28 mouse cellular contexts compared by ENCODE assay signal in the genomic region with DNA sequence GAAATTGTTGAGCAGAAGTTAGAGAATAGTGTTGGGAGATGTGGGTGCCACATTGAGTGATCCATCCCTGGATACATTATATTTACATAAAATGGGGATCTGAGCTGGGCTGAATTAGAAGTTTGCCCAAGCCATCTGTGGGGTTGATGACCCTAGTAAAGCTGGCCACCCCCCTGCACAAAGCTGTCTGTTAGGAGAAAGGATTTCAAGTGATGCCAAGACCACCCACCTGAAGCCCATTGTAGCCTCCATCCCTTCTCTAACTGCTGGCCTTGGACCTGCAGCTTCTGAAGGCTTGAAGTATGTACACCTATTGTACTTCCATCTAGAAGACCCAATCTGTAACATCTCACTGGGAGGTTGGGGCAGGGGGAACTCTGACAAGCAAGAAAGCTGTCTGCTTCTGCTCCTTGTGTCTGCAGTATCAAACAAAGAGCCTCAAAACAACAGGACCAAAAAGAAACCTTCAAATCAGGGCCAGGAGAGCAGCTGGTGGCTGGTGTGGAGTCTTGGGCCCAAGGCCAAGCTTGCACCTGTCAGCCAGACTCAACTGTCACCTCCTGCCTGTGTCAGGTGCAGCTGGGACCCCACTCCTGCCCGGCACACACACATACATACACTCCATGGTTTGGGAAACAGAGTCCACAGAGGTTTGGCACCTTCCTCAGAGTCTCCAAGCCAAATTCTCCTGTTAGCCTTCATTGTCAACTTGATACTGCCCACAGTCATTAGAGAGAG.
A peak's percentile ranks its signal among the peaks of the same experiment; 100 is the strongest.
DNase-seq lines count a peak whose midpoint lies in the region; ATAC-seq and TF ChIP-seq lines count a peak whose summit lies in the region.
"Had no signal": no experiment of that assay in that cellular context is flagged by ENCODE, and none has a peak within 500 bp of the region (broad histone marks: within the 10 kb centered on the region; RNA-seq: fewer than 3 reads in every experiment).

No protein-coding gene starts in this region.

- ATAC-seq in hindbrain, postnatal 0 days, result peak; percentile 52
- no peak for ATAC-seq in hindbrain, embryonic 14.5 days (ENCODE audit: low FRiP score)
- no peak for ATAC-seq in midbrain, embryonic 11.5 days (ENCODE audit: low FRiP score)
- ATAC-seq in midbrain, embryonic 16.5 days, result no peak
- ATAC-seq: activated CD4-positive, CD25-positive, alpha-beta regulatory T cell, adult 4 months; CD4-positive, CD25-positive, alpha-beta regulatory T cell, adult 4 months; forebrain, embryonic 14.5 days; forebrain, postnatal 0 days; Patski had no signal

- WGBS in hindbrain, postnatal 0 days, result 46% methylated on average over 1 of the region's 1 CpGs
- 55% methylated on average over 1 of the region's 1 CpGs for WGBS in hindbrain, embryonic 14.5 days
- 78% methylated on average over 1 of the region's 1 CpGs for WGBS in midbrain, embryonic 11.5 days
- WGBS in midbrain, embryonic 16.5 days, result 68% methylated on average over 1 of the region's 1 CpGs

- no peak overlapping the region for H3K4me3 ChIP-seq in hindbrain, postnatal 0 days (ENCODE audit: low read length)
- no peak overlapping the region for H3K4me3 ChIP-seq in hindbrain, embryonic 14.5 days (replicated peaks; ENCODE audit: low read length)
- no peak overlapping the region for H3K4me3 ChIP-seq in midbrain, embryonic 11.5 days (ENCODE audit: low read depth, low read length)
- no peak overlapping the region for H3K4me3 ChIP-seq in midbrain, embryonic 16.5 days (ENCODE audit: low read depth, low read length)
- H3K4me3 ChIP-seq: embryonic facial prominence, embryonic 13.5 days; embryonic facial prominence, embryonic 15.5 days; erythroblast, embryonic 14.5 days; forebrain, embryonic 10.5 days; forebrain, embryonic 12.5 days had no signal

- H3K27ac ChIP-seq in hindbrain, postnatal 0 days, result no peak overlapping the region
- no peak overlapping the region for H3K27ac ChIP-seq in hindbrain, embryonic 14.5 days
- H3K27ac ChIP-seq in midbrain, embryonic 11.5 days (ENCODE audit: low read depth, low read length), result no peak overlapping the region
- H3K27ac ChIP-seq in midbrain, embryonic 16.5 days (ENCODE audit: low read length), result no peak overlapping the region
- H3K27ac ChIP-seq: embryonic facial prominence, embryonic 13.5 days; embryonic facial prominence, embryonic 15.5 days; forebrain, embryonic 10.5 days; forebrain, embryonic 12.5 days had no signal

- H3K36me3 ChIP-seq in hindbrain, postnatal 0 days (ENCODE audit: insufficient read depth, low read length), result no peaks in the 10 kb centered on the region
- H3K36me3 ChIP-seq in hindbrain, embryonic 14.5 days (replicated peaks; ENCODE audit: control insufficient read depth, insufficient read depth), result no peaks in the 10 kb centered on the region
- no peaks in the 10 kb centered on the region for H3K36me3 ChIP-seq in midbrain, embryonic 11.5 days (ENCODE audit: control insufficient read depth, insufficient read depth, low read length)
- H3K36me3 ChIP-seq in midbrain, embryonic 16.5 days (ENCODE audit: control insufficient read depth, insufficient read depth, low read length), result no peaks in the 10 kb centered on the region
- H3K36me3 ChIP-seq: embryonic facial prominence, embryonic 13.5 days; embryonic facial prominence, embryonic 15.5 days; forebrain, embryonic 10.5 days; forebrain, embryonic 12.5 days; G1E had no signal

- TF ChIP-seq POLR2A in brain, embryonic 14.5 days (IDR thresholded peaks at IDR 0.05; ENCODE audit: borderline replicate concordance, extremely low read depth, insufficient read depth, insufficient read length, poor library complexity, severe bottlenecking), result no peak

- H3K9me3 ChIP-seq in hindbrain, postnatal 0 days (ENCODE audit: low read length), result no peaks in the 10 kb centered on the region
- H3K9me3 ChIP-seq in hindbrain, embryonic 14.5 days (ENCODE audit: control insufficient read depth, low read length), result no peaks in the 10 kb centered on the region
- H3K9me3 ChIP-seq in midbrain, embryonic 11.5 days (ENCODE audit: control insufficient read depth, low read length), result no peaks in the 10 kb centered on the region
- no peaks in the 10 kb centered on the region for H3K9me3 ChIP-seq in midbrain, embryonic 16.5 days (replicated peaks; ENCODE audit: control insufficient read depth, low read length, poor library complexity, severe bottlenecking)
- H3K9me3 ChIP-seq: embryonic facial prominence, embryonic 13.5 days; embryonic facial prominence, embryonic 15.5 days; forebrain, embryonic 10.5 days; forebrain, embryonic 12.5 days had no signal

- no peak for TF ChIP-seq CTCF in hindbrain, postnatal 0 days (IDR thresholded peaks at IDR 0.05; ENCODE audit: low read depth)
- TF ChIP-seq CTCF in brain, embryonic 14.5 days (IDR thresholded peaks at IDR 0.05; ENCODE audit: borderline replicate concordance, extremely low read depth, insufficient read depth, insufficient read length), result no peak

- no peaks in the 10 kb centered on the region for H3K4me1 ChIP-seq in hindbrain, postnatal 0 days (ENCODE audit: insufficient read depth, low read length)
- H3K4me1 ChIP-seq in hindbrain, embryonic 14.5 days (replicated peaks; ENCODE audit: control insufficient read depth, insufficient read depth, low read length), result peaks cover 12% of the 10 kb centered on the region
- peaks cover 6% of the 10 kb centered on the region; the same call in 1 of the 2 replicates for H3K4me1 ChIP-seq in midbrain, embryonic 11.5 days (ENCODE audit: control insufficient read depth, insufficient read depth, low read length)
- H3K4me1 ChIP-seq in midbrain, embryonic 16.5 days (ENCODE audit: control insufficient read depth, insufficient read depth, low read length), result peaks cover 9% of the 10 kb centered on the region; the same call in 1 of the 2 replicates
- H3K4me1 ChIP-seq: embryonic facial prominence, embryonic 15.5 days had no signal

- no peak overlapping the region for H3K9ac ChIP-seq in hindbrain, postnatal 0 days (replicated peaks; ENCODE audit: low read length)
- H3K9ac ChIP-seq in hindbrain, embryonic 14.5 days, result no peak overlapping the region
- no peak overlapping the region for H3K9ac ChIP-seq in midbrain, embryonic 11.5 days (ENCODE audit: low read length)
- no peak overlapping the region for H3K9ac ChIP-seq in midbrain, embryonic 16.5 days (ENCODE audit: low read depth, low read length)
- H3K9ac ChIP-seq: embryonic facial prominence, embryonic 13.5 days; embryonic facial prominence, embryonic 15.5 days; forebrain, embryonic 12.5 days; forebrain, postnatal 0 days had no signal

- DNase-seq in cerebellum, postnatal 10 days, result peak; percentile 67 to 78
- no peak for DNase-seq in cerebellum, adult 8-10 months
- DNase-seq in hindbrain, postnatal 0 days (ENCODE audit: low spot score), result peak; percentile 48
- DNase-seq in hindbrain, embryonic 14.5 days (ENCODE audit: low spot score), result no peak
- peak; percentile 81 for DNase-seq in midbrain, embryonic 11.5 days (ENCODE audit: low spot score, missing footprints)
- DNase-seq in brain, embryonic 14.5 days (ENCODE audit: low read depth), result peak; percentile 34
- DNase-seq: adrenal gland, adult 8-10 months; adrenal gland, postnatal 14 days; adrenal gland, postnatal 36 days; B cell, adult 2 months; cerebellum, adult 11 months; cerebellum, adult 18-20 months; cerebellum, adult 9-10 months; cerebellum, postnatal 36 days; embryo, embryonic 11 days; forebrain, postnatal 0 days had no signal

- no peaks in the 10 kb centered on the region for H3K27me3 ChIP-seq in hindbrain, postnatal 0 days (ENCODE audit: insufficient read depth, low read length)
- H3K27me3 ChIP-seq in hindbrain, embryonic 14.5 days (ENCODE audit: control insufficient read depth, insufficient read depth, low read length), result no peaks in the 10 kb centered on the region
- no peaks in the 10 kb centered on the region for H3K27me3 ChIP-seq in midbrain, embryonic 11.5 days (ENCODE audit: control insufficient read depth, insufficient read depth, low read length)
- no peaks in the 10 kb centered on the region for H3K27me3 ChIP-seq in midbrain, embryonic 16.5 days (ENCODE audit: control insufficient read depth, insufficient read depth, low read depth, low read length)
- H3K27me3 ChIP-seq: CH12.LX; embryonic facial prominence, embryonic 15.5 days; forebrain, embryonic 12.5 days; Patski had no signal

- no peak overlapping the region for H3K4me2 ChIP-seq in hindbrain, postnatal 0 days (ENCODE audit: low read depth, low read length)
- H3K4me2 ChIP-seq in hindbrain, embryonic 14.5 days (replicated peaks), result no peak overlapping the region
- H3K4me2 ChIP-seq in midbrain, embryonic 11.5 days, result no peak overlapping the region
- H3K4me2 ChIP-seq in midbrain, embryonic 16.5 days (ENCODE audit: low read length), result no peak overlapping the region
- H3K4me2 ChIP-seq: embryonic facial prominence, embryonic 13.5 days; embryonic facial prominence, embryonic 15.5 days; forebrain, embryonic 12.5 days had no signal

Comparison
In these comparisons a context has a peak if more than half of its experiments do, and no peak if none do; other contexts are left out.
1. DNase-seq: peak in cerebellum, postnatal 10 days (2 of 2), hindbrain, postnatal 0 days (single experiment), midbrain, embryonic 11.5 days (single experiment) and brain, embryonic 14.5 days (single experiment); none in cerebellum, adult 8-10 months (single experiment) and hindbrain, embryonic 14.5 days (single experiment).